Mouse (Mus musculus) olfactory bulb, adult 2 months (tissue): ENCODE data around the gene Gm10644.

Experiments used
- CTCF ChIP-seq: fragments of 200-500 bp; IDR thresholded peaks from 2 replicates; pipeline ENCODE4 v1.5.1; 2012; ENCODE audit warnings: low read depth, mild to moderate bottlenecking, low read length, moderate library complexity; ENCODE audit not compliant: insufficient read depth
- POLR2A ChIP-seq: fragments of 200-500 bp; IDR thresholded peaks from 2 replicates; pipeline ENCODE4 v1.6.1; 2012; ENCODE audit warnings: mild to moderate bottlenecking, low read depth, low read length, moderate library complexity; ENCODE audit not compliant: insufficient read depth

DNA sequence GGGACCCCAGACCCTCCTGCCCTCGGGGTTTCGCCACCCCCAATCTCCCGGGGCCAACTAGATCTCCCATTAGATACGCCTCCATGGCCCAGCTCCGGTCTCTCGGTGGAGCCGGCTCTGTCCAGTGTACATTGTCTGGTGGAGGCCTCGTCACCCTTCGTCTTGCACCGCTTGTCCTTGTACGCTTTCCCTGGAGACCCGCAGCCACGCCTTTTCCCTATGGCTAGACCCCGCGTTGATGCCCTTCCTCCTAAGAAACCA is 883 bp upstream of the Gm10644 start:
- TF ChIP-seq CTCF = no peak
- no peak for TF ChIP-seq POLR2A
